Mouse (Mus musculus) liver, postnatal 0 days (tissue): ENCODE data around the gene Kat14.

Source experiments
- CTCF ChIP-seq: sonication (generic); IDR thresholded peaks from 2 replicates; pipeline ENCODE4 v1.5.1; 2016; ENCODE audit warnings: antibody characterized with exemption, low read depth
- EP300 ChIP-seq: IDR thresholded peaks from 2 replicates; pipeline ENCODE4 v1.6.1; 2016; ENCODE audit warnings: antibody characterized with exemption, low read depth, mild to moderate bottlenecking

- TF ChIP-seq CTCF (no peak), EP300 (no peak)
Observed at GRCm38 (mm10) chr2:144371566-144371965, 2.8 kb downstream of the Kat14 start.
